Mouse (Mus musculus) embryo, embryonic 10.5 days (tissue): Measurements from ENCODE around the gene Car7.

ENCODE experiments used
- DNase-seq: peaks from one replicate; pipeline ENCODE4 v3.0.0-alpha.2; 2015; ENCODE audit warnings: low spot score

Car7 gene

DNA sequence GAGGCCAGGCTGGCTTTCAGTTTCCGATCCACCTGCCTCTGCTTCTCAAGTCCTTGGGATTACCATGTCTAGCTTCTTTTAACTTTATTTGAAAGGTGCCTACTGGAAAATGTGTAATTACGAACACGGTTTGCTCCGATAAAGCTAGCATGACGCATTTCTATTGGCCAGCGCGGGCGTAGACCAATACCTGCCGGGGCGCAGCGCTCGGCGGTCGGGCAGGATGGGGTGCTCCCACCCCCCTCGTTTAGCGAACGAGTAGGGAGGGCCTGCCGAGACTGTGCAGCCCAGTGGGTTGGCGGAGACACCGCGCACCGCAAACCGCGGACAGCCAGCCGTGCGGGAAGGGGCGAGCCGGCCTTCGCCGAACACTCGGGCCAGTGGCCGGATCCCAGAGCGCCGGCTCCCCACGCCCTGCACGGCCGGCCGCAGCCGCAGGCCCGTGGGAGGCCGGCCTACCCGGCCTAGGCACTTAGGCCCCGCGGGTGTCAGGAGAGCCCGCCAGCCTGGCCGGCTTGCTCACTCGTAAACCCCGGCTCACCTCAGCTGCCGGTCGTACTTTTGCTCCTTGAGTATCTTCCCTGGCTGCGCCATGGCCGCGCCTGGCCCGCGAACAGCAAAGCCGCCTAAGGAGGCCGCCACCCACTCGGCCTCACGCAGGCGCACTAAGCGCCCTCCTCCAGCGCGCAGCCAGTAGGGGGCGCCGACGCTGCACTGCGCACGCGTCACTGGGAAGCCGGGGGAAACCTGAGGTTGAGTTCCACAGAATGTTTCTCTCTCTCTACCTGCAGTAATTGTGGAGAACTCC is at the start of gene Car7, which contains the start of gene Nae1:
TSS of gene Car7 (plus strand) at position 719 of the 808 bp plus-strand sequence.
TSS of gene Nae1 (minus strand) at position 667 of the 808 bp plus-strand sequence.
- DNase-seq, result peak; percentile 94

DNA sequence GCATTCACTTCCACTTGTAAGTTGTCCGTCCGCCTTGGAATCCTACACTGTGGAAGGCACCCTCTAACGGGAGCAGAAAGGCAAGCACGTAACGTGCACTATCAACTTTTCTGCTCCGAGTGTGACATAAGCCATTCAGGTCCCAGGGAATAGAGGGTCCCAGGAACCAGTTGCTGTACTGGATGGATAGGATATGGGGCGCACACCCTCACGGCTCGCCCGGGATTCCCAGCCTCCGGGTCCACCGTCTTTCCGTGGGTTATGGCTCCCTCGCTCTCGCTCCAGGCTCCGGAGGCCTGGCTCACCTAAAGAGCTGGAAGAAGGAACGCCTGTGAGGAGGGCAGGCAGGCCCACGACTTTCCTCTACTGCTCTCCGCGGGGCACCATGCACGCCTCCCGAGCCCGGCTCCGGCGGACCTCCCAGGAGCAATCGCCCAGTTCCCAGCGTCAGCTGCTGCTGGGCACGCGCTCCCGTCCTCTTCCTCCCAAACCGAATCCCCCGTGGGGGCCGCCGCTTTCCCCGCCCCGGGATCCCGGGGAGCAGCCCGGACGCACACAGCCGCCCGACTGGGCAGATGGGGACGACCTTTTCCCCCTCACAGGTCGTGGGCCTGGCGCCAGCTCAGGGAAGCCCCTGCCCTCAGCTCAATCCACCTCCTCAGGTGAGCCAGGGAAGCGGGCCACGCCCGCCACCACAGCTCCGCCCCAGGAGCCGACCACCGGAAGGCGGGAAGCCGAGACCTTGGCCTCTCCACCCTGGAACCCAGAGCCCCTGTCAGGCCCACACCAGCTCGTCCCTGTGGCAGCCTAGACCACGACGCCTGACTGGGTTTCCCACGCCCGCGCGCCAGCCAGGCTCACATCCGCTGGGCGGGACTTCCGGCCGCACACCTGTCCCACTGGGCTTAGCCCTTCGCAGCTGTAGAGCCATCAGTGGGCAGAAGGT is 25.2 kb upstream of the Car7 start, which contains the start of gene Terb1:
TSS of gene Terb1 (minus strand) at position 850 of the 946 bp plus-strand sequence.
- peak; percentile 53 for DNase-seq

DNA sequence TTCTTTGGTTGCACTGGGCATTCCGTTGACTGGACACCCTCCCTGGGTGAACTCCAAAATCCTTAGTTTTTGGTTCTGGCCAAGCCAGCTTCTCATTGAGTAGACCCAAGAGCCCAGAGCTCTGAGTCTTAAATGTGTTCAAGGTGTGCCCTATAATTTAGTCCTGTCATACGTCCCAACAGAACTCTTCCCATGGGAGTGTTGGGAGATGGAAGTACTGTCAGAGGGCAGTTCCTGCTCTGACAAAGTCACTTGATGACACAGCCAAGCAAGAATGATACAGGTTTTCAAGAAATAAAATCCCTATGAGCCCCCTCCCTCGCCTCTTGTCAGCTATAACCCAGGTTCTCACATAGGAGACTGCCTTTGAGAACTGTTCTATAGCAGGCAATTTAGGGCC is 24.4 kb upstream of the Car7 start:
- DNase-seq, result peak; percentile 2

DNA sequence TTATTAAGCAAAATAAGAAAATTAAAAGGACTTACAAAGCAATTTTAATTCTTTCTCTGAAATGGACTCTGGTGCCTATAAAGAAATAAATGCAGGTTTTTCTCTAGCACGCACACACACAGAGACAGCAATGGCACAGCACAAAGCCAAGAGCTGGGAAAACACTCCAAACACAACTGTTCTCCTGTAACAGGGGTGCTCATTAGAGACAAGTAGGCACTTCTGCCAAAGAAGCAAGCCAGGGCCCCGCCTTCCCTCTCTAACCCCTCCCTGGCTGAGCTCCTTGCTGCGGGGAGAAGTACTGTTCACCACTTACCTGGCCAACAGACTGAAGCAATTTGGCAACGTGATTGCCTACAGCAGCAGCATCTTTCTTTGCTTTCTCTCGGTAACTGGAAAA is 16.6 kb upstream of the Car7 start:
- DNase-seq, result no peak

DNA sequence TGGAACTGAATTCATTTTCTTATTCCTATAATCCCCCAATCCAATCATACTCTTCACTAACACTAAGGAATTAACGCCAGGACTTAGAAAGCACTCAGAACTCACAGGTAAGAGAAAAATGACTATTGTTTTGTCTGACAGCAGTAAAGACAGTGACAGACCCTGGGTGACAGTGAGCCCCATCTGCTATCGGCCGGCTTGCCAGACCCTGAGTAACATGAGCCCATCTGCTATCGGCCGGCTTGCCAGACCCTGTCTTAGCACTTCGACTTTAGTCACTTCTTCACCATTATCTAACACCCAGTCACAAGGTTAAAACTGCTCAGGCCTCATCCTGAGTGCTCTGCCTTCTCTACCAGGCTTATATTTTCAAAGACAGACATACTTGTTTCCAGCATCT is 4.8 kb upstream of the Car7 start:
- no peak for DNase-seq

DNA sequence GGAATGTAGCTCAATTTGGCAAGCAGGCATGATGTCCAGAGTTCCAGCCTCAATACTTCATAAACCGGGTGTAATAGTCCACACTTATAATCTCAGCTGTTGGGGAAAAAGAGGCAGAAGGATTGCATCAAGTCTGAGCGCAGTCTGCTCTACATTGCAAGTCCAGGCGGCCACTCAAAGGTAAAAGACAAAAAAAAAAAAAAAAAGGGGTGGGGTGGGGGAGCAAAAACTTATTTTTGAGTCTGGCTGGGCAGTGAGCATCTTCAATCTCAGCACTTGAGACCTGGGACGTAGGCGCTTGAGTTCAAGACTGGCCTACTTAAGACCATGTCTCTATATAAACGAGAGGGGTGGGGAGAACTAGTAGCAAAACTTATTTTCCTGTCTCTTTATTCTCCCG is 938 bp upstream of the Car7 start:
- no peak for DNase-seq

DNA sequence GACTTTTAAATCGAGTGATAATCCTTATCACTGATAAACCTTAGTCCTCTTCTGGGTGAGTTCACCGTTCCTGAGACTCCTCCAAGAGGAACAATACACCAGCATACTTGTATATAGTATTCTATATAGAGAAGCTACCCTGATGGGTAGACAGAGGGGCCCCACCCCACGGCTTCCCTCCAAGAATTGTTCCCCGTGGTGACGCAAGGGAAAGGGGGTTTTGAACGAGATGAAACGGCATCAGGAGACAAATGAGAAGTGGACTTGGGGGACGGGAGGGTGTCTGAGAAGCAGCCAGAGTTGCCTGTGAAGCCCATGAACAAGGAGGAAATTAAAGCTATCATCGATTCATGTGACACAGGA is 271 bp downstream of the Car7 start:
- DNase-seq, result no peak

DNA sequence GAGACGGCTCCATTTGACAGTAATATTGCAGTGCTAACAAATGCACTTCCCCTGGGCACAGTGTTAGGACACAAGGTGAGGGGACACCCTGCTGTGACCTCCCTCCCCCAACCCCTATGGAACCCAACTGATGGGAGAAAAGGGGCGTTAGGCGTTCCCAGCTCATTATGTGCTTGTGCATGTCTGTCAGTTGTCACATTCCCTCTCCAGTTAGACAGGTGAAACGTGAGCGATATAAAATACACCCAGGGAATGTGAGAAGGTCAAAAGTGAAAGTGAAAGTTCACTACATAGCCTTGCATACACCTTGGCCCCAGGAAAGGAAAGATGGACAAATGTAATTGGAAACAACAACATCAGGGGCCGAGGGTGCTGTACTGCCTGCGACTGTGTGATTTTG is 889 bp downstream of the Car7 start:
- DNase-seq, result no peak

DNA sequence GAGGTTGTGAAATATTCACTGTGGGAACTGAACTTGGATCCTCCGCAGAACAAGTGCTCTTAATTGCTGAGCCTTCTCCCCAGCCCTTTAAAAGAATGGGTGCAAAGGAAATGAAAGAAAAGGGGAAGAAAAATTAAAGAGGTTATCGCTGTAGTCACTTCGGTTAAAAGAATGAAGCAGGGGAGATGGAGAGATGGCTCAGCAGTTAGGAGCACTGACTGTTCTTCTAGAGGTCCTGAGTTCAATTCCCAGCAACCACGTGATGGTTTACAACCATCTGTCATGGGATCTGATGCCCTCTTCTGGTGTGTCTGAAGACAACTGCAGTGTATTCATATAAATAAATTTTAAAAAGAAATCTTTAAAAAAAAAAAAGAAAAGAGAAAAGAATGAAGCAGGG is 1.5 kb downstream of the Car7 start:
- no peak for DNase-seq

DNA sequence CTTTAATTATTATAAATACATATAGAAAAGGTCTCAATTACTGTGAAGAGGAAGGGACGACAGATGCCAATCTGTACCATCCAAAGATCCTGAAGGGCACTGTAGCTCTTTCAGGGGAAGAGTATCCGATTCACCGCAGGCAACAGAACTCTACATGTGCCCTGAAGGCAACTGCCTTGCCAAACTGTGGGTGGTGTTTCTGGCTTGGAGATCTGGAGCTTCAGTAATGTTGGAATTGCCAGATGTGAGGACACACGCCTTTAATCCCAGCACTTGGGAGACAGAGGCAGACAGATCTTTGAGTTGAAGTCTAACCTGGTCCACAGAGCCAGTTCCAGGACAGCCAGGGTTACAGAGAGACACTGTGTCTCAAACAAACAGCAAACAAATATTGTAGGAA is 4.4 kb downstream of the Car7 start:
- no peak for DNase-seq

DNA sequence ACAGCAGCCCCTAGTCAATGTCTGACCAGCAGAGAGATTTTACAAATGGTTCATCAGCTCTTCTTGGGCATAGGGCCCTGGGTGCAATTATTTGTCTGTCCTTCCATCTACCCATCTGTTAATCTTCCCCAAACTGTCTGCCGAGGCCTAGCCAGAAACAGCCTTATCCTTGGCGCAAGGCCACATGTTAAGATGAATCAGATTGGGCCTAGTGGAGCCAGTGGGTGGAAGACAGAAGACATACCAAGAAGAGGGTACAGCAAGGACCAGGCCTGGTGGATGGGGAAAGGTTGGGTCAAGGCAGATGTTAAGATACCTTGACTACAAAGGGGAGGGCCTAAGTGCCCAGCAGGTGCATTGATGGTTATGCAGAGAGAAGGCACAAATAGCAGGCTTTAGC is 5.1 kb downstream of the Car7 start:
- no peak for DNase-seq

DNA sequence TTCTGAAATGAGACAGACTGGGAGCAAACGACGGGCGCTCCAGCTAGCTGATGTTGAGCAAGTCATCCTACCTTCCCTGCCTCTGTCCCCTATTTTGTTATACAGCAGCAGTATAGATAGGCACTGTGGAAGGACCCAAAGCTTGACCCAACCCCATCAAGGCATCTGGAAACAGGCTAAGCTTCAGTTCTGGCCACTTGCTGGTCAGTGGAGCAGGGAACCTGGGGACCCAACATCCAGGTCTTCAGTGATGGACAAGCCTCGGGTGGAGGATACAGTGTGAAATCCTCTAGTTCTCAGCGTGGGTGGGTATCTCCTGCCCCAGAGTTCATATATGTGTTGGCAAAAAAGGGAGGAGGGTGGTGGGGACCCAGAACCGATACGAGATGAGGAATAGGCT is 5.7 kb downstream of the Car7 start:
- DNase-seq, result no peak

DNA sequence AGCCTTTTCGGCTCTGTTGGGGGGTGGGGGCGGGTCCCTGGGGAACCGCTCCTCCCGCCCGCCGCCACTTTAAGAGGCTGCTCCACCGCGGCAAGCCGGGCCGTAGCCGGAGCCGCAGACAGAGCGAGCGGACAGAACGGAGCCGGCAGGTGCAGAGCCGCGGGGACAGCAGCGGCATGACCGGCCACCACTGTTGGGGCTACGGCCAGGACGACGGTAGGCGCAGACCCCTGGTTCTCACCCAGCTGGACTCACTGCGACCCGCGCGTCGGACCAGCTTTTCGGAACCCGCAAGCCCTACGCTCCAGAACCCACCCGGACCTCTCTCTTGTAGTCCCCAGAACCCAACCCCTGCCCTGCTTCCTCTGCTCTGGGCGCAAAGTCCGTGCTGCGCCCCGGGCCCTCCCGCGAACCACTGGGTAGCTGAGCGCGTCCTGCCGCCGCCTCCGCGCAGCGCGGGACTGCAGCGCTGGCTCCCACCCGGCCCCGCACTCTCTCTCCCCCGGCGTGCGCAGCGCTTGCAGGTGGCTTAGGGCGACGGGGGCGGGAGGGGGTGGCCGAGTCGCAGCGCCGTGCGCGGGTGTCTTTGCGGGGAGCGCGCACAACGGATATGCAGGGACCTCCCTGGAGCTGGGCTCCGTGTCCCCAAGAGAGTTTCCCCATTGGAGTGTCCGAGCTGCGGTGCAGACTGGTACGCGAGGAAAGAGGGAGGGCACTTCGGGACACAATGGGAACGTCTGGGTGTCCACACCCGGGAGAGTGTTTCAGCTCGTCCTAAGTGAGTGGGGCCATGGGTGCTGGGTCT is 6.4 kb downstream of the Car7 start:
- DNase-seq, result no peak

DNA sequence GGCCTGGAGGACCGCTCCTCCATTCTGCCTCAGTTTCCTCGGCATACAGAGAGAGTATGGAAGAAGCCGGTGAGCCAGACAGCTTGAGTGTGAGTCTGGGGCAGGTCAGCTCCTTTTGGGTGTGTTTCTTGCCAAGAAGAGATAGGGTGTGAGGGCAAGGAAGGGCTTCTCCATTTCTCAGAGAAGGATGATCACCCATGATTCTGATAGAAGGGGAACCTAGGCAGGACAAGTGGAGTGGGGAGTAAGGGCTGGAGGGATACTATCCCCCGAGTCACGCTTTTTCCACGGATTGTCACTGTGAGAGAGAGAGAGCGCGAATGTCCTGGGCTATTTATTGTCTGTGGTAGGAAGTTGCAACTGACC is 7.0 kb downstream of the Car7 start:
- DNase-seq, result no peak

DNA sequence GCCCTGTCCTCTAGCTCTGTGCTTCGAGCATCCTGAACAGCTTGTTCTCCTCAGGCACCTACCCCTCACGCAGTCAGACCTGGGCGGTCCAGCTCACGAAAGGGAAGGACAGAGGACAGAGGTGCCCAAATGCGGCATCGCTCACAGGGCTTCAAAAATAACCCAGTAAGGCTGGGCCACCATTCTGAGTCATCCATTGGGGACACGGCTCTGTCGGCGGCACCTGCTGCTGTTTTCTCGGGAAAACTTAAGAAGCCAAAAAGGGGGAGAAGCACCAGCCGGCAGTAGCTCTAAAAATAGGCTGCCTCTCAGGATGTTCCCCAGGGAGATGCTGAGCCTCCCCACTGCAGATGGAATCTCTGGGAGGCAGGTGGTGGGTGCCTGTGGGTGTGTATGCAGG is 7.7 kb downstream of the Car7 start:
- no peak for DNase-seq

DNA sequence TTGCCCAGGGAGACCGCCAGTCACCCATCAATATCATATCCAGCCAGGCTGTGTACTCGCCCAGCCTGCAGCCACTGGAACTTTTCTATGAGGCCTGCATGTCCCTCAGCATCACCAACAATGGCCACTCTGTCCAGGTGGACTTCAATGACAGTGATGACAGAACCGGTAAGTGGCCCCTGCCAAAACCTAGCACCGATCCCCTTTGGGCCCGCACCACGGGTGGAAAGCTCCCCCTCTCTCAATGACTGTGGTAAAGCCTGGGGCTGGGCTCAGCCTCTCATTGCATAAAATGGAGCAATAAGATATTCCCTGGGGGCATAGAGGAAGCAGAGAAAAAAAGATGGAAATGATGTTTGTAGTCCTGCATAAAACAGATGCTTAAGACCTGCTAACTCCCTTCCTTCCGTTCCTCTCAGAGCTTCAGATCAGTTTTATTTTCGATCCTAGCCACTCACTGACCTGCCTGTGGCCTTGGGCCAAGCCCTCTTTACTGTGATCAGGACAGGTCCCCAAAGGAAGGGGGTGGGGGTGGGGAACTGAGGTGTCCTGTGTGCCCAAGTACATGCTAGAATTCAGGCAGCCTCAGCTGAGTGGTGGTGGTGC is 9.1 kb downstream of the Car7 start:
- no peak for DNase-seq

DNA sequence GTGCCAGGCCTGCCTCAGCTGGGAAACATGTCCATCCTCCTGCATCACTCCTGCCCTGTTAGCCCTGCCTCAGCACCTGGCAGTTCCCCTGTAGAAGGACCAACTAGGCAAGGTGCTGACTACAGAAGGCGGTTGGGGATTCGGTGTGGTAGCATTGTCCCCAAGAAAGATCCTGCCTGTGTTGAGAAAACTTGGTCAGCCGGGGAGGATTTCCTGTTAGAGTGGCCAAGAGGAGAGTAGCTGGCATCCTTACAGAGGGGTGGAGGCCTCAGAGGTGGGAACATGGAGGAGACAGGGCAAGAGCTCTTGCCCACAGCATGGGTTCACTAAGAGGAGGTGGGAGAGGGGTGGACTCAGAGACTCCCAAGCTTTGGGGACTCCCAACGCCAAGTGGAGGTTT is 20.7 kb downstream of the Car7 start:
- DNase-seq, result no peak

DNA sequence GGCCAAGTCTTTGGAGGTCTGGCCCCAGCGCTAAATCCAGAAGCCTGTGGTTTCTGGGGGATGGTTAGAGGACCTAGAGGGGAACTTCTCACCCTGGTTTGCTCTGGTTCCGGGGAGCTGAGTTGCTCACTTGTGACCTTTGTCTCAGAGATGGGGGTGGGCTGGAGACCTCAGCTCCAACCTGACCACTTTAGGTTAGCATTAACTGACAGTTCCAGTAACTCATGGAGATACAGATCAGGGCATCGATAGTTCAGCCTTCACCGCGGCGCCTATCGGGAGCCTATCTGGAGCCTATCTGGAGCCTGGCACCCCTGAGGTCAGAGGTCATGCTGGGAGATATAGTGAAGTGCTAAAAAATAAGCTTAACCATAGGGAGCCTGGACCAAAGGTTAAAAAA is 22.7 kb downstream of the Car7 start:
- no peak for DNase-seq

DNA sequence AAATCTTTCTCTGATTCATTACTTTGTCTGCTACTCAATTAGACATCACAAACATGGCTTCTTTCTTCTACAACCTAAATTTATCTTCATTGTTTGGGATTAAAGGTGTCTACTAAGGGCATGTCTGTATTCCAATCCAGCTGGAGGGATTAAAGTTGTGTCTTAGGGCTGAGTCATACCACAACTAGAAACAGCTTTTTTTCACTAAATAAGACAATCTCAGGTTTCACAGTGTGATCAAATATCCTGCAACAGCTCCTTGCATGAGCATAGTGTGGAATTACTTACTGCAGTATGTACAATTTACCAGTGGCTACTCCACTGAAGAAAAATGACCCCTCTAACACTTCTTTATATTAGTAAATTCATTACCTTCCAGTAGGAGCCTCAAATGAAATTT is 26.2 kb downstream of the Car7 start:
- DNase-seq, result no peak

DNA sequence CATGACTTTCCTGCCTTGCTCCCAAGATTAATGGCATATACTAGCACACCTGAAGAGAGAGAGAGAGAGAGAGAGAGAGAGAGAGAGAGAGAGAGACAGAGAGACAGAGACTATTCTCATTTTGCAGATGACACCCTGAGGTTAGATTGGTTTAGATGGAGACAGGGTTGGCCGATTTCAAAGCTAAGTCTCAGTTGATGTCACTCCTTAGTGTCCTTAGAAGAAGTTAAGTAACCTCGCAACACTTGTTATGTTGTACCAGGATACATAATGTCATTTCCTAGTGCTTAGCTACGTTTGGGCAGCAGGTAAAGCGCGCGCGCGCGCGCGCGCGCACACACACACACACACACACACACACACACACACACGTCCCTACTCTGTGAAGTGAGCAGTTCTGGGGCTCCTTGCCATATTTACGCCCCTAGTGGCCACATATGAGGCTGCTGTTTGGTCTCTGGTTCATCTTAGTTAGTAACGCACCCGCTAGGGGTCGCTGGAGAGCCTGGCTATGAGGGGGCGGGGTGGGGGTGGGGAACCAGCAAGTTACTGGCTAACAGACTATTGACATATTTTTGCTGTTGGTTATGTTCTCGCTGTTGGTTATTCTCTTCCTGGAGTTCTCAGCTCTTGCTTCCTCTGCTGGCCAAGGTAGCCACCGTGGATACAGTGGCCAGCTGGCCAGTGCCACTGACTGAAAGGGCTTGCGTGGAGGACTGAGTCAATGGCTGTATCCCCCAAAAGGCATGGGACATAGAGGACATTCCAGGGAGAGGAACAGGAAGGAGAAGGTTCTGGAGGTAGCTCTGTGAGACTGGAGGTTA is 30.4 kb downstream of the Car7 start:
- DNase-seq, result peak; percentile 93

DNA sequence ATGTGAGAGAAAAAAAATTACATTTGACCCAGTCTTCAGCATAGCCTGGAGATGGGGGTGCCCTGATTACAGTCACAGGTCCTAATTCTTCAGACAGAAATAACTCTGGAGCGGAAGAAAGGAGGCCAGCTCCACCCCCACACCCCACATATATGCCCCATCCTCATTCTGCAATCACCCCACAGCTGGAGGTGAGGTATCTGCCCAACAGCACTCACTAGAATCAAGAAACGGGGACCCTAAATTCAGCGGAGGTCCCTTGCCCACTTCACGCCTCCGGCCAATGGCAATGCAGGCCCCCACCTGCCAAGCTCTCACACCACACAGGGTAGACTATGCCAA is 30.9 kb downstream of the Car7 start:
- no peak for DNase-seq
